Mouse (Mus musculus): ENCODE data around the gene Prss53. TPM values are rescaled to one million over a fixed set of nuclear protein-coding genes. Genes with fewer than 3 reads are reported as not detected.
A peak's percentile ranks its signal among the peaks of the same experiment; 100 is the strongest.
"Not testable (repeated sequence)": the region's sequence is repeated elsewhere in the genome, so short reads cannot be mapped to it uniquely, and the experiment has no call there.

The Prss53 gene
- polyA plus RNA-seq, 1 experiment from 2014 or later: 1.1 TPM

- Histone ChIP-seq H3K27me3 (no peaks in the 10 kb centered on the region), H3K36me3 (peaks cover 52% of the 10 kb centered on the region), H3K27ac (no peak overlapping the region), H3K9ac (no peak overlapping the region), H3K4me1 (peaks cover 16% of the 10 kb centered on the region), H3K4me3 (no peak overlapping the region), H3K9me3 (no peaks in the 10 kb centered on the region), H3K4me2 (no peak overlapping the region)
- ATAC-seq (ENCODE audit: borderline replicate concordance, extremely low read depth, low FRiP score, low TSS enrichment): no peak
- WGBS: 93% methylated on average over 12 of the region's 12 CpGs
Measured at GRCm38 (mm10) chr7:127907939-127908338, 17.2 kb upstream of the Prss53 start.

GRCm38 (mm10) chr7:127903971-127904796 lies 13.4 kb upstream of the Prss53 start, which contains the start of gene Bckdk:
Gene Bckdk, plus strand, starts transcription at chr7:127904082.
- peak; percentile 90 for ATAC-seq (ENCODE audit: borderline replicate concordance, extremely low read depth, low FRiP score, low TSS enrichment)
- no peaks in the 10 kb centered on the region for H3K27me3 ChIP-seq
- 4% methylated on average over 38 of the region's 38 CpGs for WGBS

GRCm38 (mm10) chr7:127901772-127902171 lies 11.0 kb upstream of the Prss53 start:
- WGBS: 73% methylated on average over 2 of the region's 2 CpGs
- ATAC-seq (ENCODE audit: borderline replicate concordance, extremely low read depth, low FRiP score, low TSS enrichment): no peak
- Histone ChIP-seq H3K4me1 (peaks cover 9% of the 10 kb centered on the region), H3K4me2 (no peak overlapping the region), H3K9ac (no peak overlapping the region), H3K27me3 (no peaks in the 10 kb centered on the region), H3K9me3 (no peaks in the 10 kb centered on the region), H3K27ac (no peak overlapping the region), H3K4me3 (no peak overlapping the region), H3K36me3 (peaks cover 19% of the 10 kb centered on the region)

More at GRCm38 (mm10) chr7:127903971-127904796, 13.4 kb upstream of the Prss53 start, which contains the start of gene Bckdk:
- Histone ChIP-seq H3K9ac (peak within 1 kb of the TSS; percentile 76), H3K4me1 (peaks cover 9% of the 10 kb centered on the region), H3K36me3 (peaks cover 43% of the 10 kb centered on the region), H3K27ac (peak within 1 kb of the TSS; percentile 86), H3K4me2 (peak within 1 kb of the TSS; percentile 66), H3K4me3 (peak within 1 kb of the TSS; percentile 58), H3K9me3 (no peaks in the 10 kb centered on the region)

- Histone ChIP-seq H3K27me3 (no peaks in the 10 kb centered on the region), H3K36me3 (0 out of 2 replicates have a peak, but pooled peaks cover under 1% of the 10 kb centered on the region), H3K27ac (no peak overlapping the region), H3K4me2 (no peak overlapping the region), H3K4me3 (no peak overlapping the region), H3K9ac (no peak overlapping the region), H3K4me1 (peaks cover 8% of the 10 kb centered on the region), H3K9me3 (no peaks in the 10 kb centered on the region)
- no peak for ATAC-seq (ENCODE audit: borderline replicate concordance, extremely low read depth, low FRiP score, low TSS enrichment)
- 24% methylated on average over 7 of the region's 7 CpGs for WGBS
Measured at GRCm38 (mm10) chr7:127899997-127900396, 9.2 kb upstream of the Prss53 start.

- Histone ChIP-seq H3K27me3 (no peaks in the 10 kb centered on the region), H3K9me3 (no peaks in the 10 kb centered on the region), H3K4me2 (no peak overlapping the region), H3K27ac (no peak overlapping the region), H3K36me3 (no peaks in the 10 kb centered on the region), H3K9ac (no peak overlapping the region), H3K4me3 (no peak overlapping the region), H3K4me1 (peaks cover 12% of the 10 kb centered on the region)
- ATAC-seq (ENCODE audit: borderline replicate concordance, extremely low read depth, low FRiP score, low TSS enrichment): no peak
- 33% methylated on average over 10 of the region's 10 CpGs for WGBS
Measured at GRCm38 (mm10) chr7:127898179-127898956, 7.6 kb upstream of the Prss53 start.

GRCm38 (mm10) chr7:127897542-127897941 lies 6.8 kb upstream of the Prss53 start:
- Histone ChIP-seq H3K4me2 (no peak overlapping the region), H3K27ac (no peak overlapping the region), H3K27me3 (no peaks in the 10 kb centered on the region), H3K4me1 (peaks cover 12% of the 10 kb centered on the region), H3K9ac (no peak overlapping the region), H3K4me3 (no peak overlapping the region), H3K36me3 (peaks cover 7% of the 10 kb centered on the region; the same call in 1 of the 2 replicates), H3K9me3 (no peaks in the 10 kb centered on the region)
- 86% methylated on average over 7 of the region's 7 CpGs for WGBS
- ATAC-seq (ENCODE audit: borderline replicate concordance, extremely low read depth, low FRiP score, low TSS enrichment): no peak

GRCm38 (mm10) chr7:127896384-127896783 lies 5.6 kb upstream of the Prss53 start:
- Histone ChIP-seq H3K4me1 (peaks cover 12% of the 10 kb centered on the region), H3K9ac (no peak overlapping the region), H3K27ac (no peak overlapping the region), H3K4me3 (no peak overlapping the region), H3K36me3 (peaks cover 10% of the 10 kb centered on the region), H3K27me3 (no peaks in the 10 kb centered on the region), H3K4me2 (no peak overlapping the region), H3K9me3 (no peaks in the 10 kb centered on the region)
- no peak for ATAC-seq (ENCODE audit: borderline replicate concordance, extremely low read depth, low FRiP score, low TSS enrichment)
- 59% methylated on average over 13 of the region's 13 CpGs for WGBS

- 0 out of 2 replicates have a peak overlapping the region, but pooled peaks have one; percentile 42 for H3K27ac ChIP-seq
Measured at GRCm38 (mm10) chr7:127895891-127896290, 5.1 kb upstream of the Prss53 start.

GRCm38 (mm10) chr7:127895442-127895841 lies 4.7 kb upstream of the Prss53 start, which contains the start of the genes Gm21974 and Vkorc1:
Gene Gm21974, minus strand, starts transcription at chr7:127895454.
Gene Vkorc1, minus strand, starts transcription at chr7:127895617.
- H3K9me3 ChIP-seq: no peaks in the 10 kb centered on the region
- peak within 1 kb of the TSS; percentile 85 for H3K27ac ChIP-seq
- peaks cover 12% of the 10 kb centered on the region for H3K4me1 ChIP-seq
- peak within 1 kb of the TSS; percentile 69 for H3K9ac ChIP-seq
- ATAC-seq (ENCODE audit: borderline replicate concordance, extremely low read depth, low FRiP score, low TSS enrichment): peak; percentile 99
- H3K27me3 ChIP-seq: no peaks in the 10 kb centered on the region
- peak within 1 kb of the TSS; percentile 72 for H3K4me3 ChIP-seq
- peak within 1 kb of the TSS; percentile 90 for H3K4me2 ChIP-seq
- WGBS: under 1% methylated on average over 26 of the region's 26 CpGs
- H3K36me3 ChIP-seq: peaks cover 10% of the 10 kb centered on the region

More at GRCm38 (mm10) chr7:127895891-127896290, 5.1 kb upstream of the Prss53 start:
- H3K27me3 ChIP-seq; H3K36me3 ChIP-seq; H3K9me3 ChIP-seq; H3K9ac ChIP-seq; ATAC-seq (ENCODE audit: borderline replicate concordance, extremely low read depth, low FRiP score, low TSS enrichment): not testable (repeated sequence)
- 74% methylated on average over 7 of the region's 7 CpGs for WGBS
- Histone ChIP-seq H3K4me3 (peak overlapping the region; percentile 72; the same call in 1 of the 2 replicates), H3K4me1 (peaks cover 12% of the 10 kb centered on the region), H3K4me2 (peak overlapping the region; percentile 90)

GRCm38 (mm10) chr7:127894480-127894879 lies 3.7 kb upstream of the Prss53 start:
- ATAC-seq (ENCODE audit: borderline replicate concordance, extremely low read depth, low FRiP score, low TSS enrichment): no peak
- peak overlapping the region; percentile 90 for H3K4me2 ChIP-seq
- H3K4me1 ChIP-seq: peaks cover 12% of the 10 kb centered on the region
- peaks cover 14% of the 10 kb centered on the region for H3K36me3 ChIP-seq
- peak overlapping the region; percentile 69 for H3K9ac ChIP-seq
- peak overlapping the region; percentile 85 for H3K27ac ChIP-seq
- 61% methylated on average over 5 of the region's 5 CpGs for WGBS
- no peaks in the 10 kb centered on the region for H3K27me3 ChIP-seq
- H3K9me3 ChIP-seq: no peaks in the 10 kb centered on the region
- peak overlapping the region; percentile 72 for H3K4me3 ChIP-seq

- 61% methylated on average over 3 of the region's 3 CpGs for WGBS
- no peak for ATAC-seq (ENCODE audit: borderline replicate concordance, extremely low read depth, low FRiP score, low TSS enrichment)
- no peak overlapping the region for H3K27ac ChIP-seq
- no peaks in the 10 kb centered on the region for H3K9me3 ChIP-seq
- H3K4me3 ChIP-seq: no peak overlapping the region
- peaks cover 11% of the 10 kb centered on the region; the same call in 1 of the 2 replicates for H3K4me1 ChIP-seq
- H3K27me3 ChIP-seq: no peaks in the 10 kb centered on the region
- H3K4me2 ChIP-seq: no peak overlapping the region
- H3K9ac ChIP-seq: no peak overlapping the region
- peaks cover 65% of the 10 kb centered on the region for H3K36me3 ChIP-seq
Measured at GRCm38 (mm10) chr7:127888821-127889220, 1.9 kb downstream of the Prss53 start.

Measured in lung, embryonic 15.5 days (tissue).